Mouse (Mus musculus) gastrocnemius, adult 18-20 months (tissue): Measurements from ENCODE around the gene Gm9048. TPM values are rescaled to one million over a fixed set of nuclear protein-coding genes. Genes with fewer than 3 reads are reported as not detected.
A peak's percentile ranks its signal among the peaks of the same experiment; 100 is the strongest.
"Not testable (repeated sequence)": the region's sequence is repeated elsewhere in the genome, so short reads cannot be mapped to it uniquely, and the experiment has no call there.

Source experiments
- DNase-seq: peaks from one replicate; pipeline ENCODE4 v3.0.0; 2021; ENCODE audit warnings: low spot score
- long read RNA-seq, 2 experiments: library from polyadenylated mRNA; stranded (forward); transcript quantifications; one replicate each; pipeline ENCODE4 v2.0.0; 2021
- total RNA-seq, 2 experiments: library from RNA; stranded (reverse); gene quantifications; 2 replicates each; pipeline ENCODE4 v1.2.3; 2021

The Gm9048 gene
- not detected for total RNA-seq
- long read RNA-seq, experiment 1, result 0 reads
- long read RNA-seq, experiment 2, result 0 reads

DNA sequence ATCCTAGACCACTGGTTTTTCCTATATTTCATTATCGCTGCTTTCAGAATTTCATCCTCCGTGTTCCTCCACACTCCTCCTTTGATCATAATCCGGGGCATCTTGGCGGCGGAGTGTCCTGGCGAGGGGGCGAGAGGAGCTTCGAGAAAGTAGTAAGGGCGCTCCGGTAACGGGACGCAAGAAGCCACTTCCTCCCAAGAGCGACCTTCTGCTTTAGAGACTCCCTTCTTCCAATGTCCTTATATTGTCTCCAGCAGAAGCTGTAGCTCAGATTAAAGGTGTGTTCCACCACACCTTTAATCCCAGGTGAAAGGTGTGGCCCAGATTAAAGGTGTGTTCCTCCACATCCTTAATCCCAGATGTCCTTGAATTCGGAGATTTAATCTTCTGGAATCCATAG lies at the start of gene Gm9048:
Gm9048 (minus strand) TSS at position 101 of the 400 bp plus-strand sequence.
- not testable (repeated sequence) for DNase-seq

- peak; percentile 66 for DNase-seq
These were observed 22.0 kb upstream of the Gm9048 start for GRCm38 (mm10) chr10:118370443-118370842.

- DNase-seq, result no peak
These were observed 21.0 kb upstream of the Gm9048 start for GRCm38 (mm10) chr10:118369518-118369917.

DNA sequence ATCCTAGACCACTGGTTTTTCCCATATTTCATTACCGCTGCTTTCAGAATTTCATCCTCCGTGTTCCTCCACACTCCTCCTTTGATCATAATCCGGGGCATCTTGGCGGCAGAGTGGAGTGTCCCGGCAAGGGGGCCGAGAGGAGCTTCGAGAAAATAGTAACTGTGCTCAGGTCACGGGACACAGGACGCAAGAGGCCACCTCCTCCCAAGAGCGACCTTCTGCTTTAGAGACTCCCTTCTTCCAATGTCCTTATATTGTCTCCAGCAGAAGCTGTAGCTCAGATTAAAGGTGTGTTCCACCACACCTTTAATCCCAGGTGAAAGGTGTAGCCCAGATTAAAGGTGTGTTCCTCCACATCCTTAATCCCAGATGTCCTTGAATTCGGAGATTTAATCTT lies 5.5 kb upstream of the Gm9048 start, which contains the start of gene Gm9049:
Gm9049 (minus strand) TSS at position 101 of the 400 bp plus-strand sequence.
- DNase-seq, result not testable (repeated sequence)

DNA sequence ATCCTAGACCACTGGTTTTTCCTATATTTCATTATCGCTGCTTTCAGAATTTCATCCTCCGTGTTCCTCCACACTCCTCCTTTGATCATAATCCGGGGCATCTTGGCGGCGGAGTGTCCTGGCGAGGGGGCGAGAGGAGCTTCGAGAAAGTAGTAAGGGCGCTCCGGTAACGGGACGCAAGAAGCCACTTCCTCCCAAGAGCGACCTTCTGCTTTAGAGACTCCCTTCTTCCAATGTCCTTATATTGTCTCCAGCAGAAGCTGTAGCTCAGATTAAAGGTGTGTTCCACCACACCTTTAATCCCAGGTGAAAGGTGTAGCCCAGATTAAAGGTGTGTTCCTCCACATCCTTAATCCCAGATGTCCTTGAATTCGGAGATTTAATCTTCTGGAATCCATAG lies 5.3 kb downstream of the Gm9048 start, which contains the start of gene Gm9046:
Gm9046 (minus strand) TSS at position 101 of the 400 bp plus-strand sequence.
- not testable (repeated sequence) for DNase-seq

GRCm38 (mm10) chr10:118337731-118338130 lies 10.7 kb downstream of the Gm9048 start, which contains the start of gene Gm9045:
Gene Gm9045, minus strand, starts transcription at chr10:118337831.
- not testable (repeated sequence) for DNase-seq

DNA sequence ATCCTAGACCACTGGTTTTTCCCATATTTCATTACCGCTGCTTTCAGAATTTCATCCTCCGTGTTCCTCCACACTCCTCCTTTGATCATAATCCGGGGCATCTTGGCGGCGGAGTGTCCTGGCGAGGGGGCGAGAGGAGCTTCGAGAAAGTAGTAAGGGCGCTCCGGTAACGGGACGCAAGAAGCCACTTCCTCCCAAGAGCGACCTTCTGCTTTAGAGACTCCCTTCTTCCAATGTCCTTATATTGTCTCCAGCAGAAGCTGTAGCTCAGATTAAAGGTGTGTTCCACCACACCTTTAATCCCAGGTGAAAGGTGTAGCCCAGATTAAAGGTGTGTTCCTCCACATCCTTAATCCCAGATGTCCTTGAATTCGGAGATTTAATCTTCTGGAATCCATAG lies 16.2 kb downstream of the Gm9048 start, which contains the start of gene Gm9044:
Gm9044 (minus strand) TSS at position 101 of the 400 bp plus-strand sequence.
- DNase-seq, result not testable (repeated sequence)

DNA sequence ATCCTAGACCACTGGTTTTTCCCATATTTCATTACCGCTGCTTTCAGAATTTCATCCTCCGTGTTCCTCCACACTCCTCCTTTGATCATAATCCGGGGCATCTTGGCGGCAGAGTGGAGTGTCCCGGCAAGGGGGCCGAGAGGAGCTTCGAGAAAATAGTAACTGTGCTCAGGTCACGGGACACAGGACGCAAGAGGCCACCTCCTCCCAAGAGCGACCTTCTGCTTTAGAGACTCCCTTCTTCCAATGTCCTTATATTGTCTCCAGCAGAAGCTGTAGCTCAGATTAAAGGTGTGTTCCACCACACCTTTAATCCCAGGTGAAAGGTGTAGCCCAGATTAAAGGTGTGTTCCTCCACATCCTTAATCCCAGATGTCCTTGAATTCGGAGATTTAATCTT lies 21.6 kb downstream of the Gm9048 start, which contains the start of gene Gm9040:
Gm9040 (minus strand) TSS at position 101 of the 400 bp plus-strand sequence.
- not testable (repeated sequence) for DNase-seq

GRCm38 (mm10) chr10:118319024-118319423 lies 29.5 kb downstream of the Gm9048 start:
- no peak for DNase-seq

DNA sequence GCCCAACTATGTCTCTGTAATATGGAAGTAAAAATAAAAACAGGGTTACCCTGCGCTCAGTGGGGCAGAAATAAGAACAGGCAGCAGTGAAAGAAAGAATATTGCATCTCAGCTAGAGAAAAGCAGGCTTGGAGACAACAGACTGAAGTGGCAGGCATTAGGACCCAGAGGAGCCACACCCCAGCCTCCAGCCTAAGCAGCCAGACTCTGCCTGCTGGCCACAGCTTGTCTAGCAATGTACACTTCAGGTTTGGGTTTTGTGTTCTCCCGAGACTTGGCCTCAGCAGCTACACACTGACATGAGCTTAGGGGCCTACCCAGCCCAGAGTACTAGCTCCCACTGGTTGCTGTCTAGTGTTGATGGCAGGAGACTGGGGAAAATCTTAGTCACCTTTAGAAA lies 46.3 kb downstream of the Gm9048 start:
- not testable (repeated sequence) for DNase-seq

Other genes starting within 250 kb of the Gm9048 start
- gene Mdm1, start 206.9 kb downstream of the Gm9048 start, total RNA-seq, result 1 to 10 TPM; 2.1 to 2.8 TPM
- gene Il22, start 143.7 kb downstream of the Gm9048 start, total RNA-seq, result not detected
- under 1 TPM; 0.39 to 0.43 TPM for gene Gm32717, start 107.9 kb downstream of the Gm9048 start, total RNA-seq
- under 1 TPM; 0.39 to 0.43 TPM for gene Gm32802, start 90.0 kb downstream of the Gm9048 start, total RNA-seq
- gene Iltifb, start 53.6 kb downstream of the Gm9048 start, total RNA-seq, result not detected
- not detected for gene Gm9040, start 21.7 kb downstream of the Gm9048 start, total RNA-seq
- not detected for gene Gm9044, start 16.3 kb downstream of the Gm9048 start, total RNA-seq
- not detected for gene Gm9045, start 10.8 kb downstream of the Gm9048 start, total RNA-seq
- gene Gm9046, start 5.4 kb downstream of the Gm9048 start, total RNA-seq, result not detected
- not detected for gene Gm9049, start 5.4 kb upstream of the Gm9048 start, total RNA-seq
- not detected for gene Ifng, start 92.4 kb upstream of the Gm9048 start, total RNA-seq